Mouse (Mus musculus) CD8-positive naive resting alpha-beta T cell, adult 2 months (primary cell): ENCODE measurements around the gene Rgs16.

Experiments
- DNase-seq, 2 experiments: peaks; one replicate each; pipeline ENCODE4 v3.0.0; 2022; ENCODE audit warnings: low read depth in 2 of 2, low spot score in 2 of 2

Gene Rgs16

DNA sequence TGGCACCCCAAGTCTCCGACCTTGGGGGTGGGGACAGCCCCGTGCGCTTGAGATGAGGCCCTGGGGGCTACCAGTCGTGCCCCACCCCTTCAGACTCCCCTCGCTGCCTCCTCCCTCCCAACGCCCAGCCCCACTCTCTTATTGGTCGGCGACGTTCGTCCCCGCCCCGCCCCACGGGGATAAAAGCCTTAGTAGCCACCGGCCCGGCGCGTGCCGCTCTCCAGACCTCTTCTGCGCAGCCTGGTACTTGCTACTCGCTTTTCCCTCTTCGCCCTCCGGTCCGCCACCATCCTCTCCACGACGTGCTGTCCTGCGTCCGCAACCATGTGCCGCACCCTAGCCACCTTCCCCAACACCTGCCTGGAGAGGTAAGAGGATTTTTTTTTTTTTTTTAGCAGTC, at the start of gene Rgs16:
TSS of gene Rgs16 (plus strand) at position 205 of the 400 bp plus-strand sequence.
- DNase-seq, result no peak

GRCm38 (mm10) chr1:153692526-153692925, 47.6 kb upstream of the Rgs16 start:
- no peak for DNase-seq

DNA sequence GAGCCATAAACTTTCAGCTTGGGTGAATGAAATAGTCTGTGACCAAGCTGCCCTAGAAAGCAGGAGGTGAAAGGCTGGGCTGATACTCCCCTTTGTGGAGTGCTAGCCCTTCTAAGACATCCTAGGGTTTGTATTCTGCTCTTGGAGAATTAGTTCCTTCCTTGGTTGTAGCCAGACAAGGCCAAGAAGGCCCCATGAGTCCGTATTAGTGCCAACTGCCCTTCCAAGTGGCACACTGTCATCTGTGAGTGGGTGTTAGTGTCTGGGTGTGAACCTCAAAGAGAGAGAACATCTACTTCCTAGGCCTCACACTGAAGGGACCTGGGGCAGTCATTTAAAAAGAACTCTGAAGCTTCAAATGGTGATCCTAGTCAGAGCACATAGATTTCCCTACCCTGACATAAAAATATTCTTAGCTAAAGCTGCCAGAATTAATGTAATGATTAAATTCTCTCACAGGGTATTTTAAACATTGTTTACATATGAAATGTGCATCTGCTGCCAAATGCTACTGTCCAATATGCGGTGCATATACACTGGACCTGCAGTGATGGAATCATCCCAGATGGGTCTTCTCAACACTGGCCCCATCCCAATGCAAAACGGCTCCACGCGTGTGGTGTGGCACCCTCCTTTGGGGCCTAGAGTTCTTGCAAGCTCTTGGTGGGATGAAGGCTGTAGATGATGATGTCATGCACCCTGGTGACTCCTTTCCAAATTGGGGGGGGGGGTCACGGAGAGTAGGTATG, 45.6 kb upstream of the Rgs16 start:
- no peak for DNase-seq

GRCm38 (mm10) chr1:153695398-153695797, 44.8 kb upstream of the Rgs16 start:
- DNase-seq, result no peak

DNA sequence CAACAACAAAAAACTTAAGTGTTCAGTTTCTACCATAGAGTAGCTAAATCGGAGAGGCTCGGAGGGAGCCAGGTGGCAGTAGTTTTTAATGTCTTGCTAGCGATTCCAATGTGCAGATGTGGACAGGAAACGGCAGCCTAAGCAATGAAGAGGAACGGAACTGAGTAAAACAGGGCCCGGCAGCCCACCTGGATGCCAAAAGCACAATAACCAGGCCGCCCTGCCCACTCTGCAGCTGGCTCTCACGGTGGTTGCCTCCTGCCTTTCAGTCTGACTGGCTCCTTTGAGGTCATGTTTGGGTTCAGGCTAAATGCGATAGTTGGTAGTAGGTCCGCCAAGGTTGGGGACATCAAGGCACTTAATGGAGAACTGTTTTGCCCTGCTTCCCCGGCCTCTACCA, 44.1 kb upstream of the Rgs16 start:
- DNase-seq, result no peak

DNA sequence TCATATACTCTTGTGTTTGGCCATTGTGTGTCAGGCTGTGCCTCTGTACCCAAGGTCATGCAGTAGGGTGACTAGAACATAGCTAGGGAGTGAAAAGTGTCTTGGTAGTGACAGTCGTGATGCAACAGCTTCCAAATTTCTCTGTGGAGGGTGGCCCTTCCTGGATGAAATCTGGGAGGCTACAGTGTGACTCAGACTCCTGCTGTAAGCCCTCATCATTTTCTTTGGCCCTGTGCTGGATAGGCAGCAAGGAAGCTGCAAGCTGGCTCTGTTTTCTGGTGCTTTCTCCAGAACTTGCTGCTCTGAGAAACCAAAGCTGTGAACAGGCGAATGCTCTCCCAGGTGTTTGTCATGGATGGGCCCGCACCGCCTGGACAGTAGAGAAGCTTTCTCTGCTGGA, 43.6 kb upstream of the Rgs16 start:
- DNase-seq, result no peak

DNA sequence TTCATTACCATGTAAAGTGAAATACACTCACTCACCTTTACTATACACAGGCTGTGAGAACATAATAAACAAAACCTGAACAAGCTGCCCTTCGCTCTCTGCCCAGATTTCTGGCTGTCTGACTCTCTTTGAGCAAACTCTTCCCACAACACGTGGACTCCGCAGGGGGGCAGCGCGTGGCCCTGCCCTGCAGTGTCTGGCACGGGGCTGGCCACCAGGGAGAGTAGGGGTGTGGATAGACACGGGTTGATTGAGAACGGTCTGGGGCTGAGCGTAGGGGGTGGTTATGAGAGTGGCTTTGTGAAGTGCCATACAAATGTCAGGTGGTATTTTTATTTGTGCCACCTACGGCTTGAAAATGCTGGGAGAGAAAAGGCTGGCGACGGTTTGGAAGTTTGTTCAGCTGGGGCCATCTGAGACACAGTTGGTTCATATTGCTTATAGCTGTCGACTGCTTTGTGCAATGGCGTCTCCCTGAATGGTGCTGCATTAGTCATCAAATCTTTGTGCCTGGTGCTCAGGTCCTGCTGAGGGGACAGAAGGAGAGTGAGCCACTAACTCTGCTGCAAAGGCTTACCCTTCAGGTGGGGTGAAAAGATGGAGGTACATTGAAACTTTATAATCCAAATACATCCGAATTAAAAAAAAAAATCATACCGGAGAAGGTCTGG, 42.4 kb upstream of the Rgs16 start:
- no peak for DNase-seq

GRCm38 (mm10) chr1:153698311-153699084, 41.7 kb upstream of the Rgs16 start:
- no peak for DNase-seq

- no peak for DNase-seq
Measured at GRCm38 (mm10) chr1:153700448-153701063, 39.6 kb upstream of the Rgs16 start.

DNA sequence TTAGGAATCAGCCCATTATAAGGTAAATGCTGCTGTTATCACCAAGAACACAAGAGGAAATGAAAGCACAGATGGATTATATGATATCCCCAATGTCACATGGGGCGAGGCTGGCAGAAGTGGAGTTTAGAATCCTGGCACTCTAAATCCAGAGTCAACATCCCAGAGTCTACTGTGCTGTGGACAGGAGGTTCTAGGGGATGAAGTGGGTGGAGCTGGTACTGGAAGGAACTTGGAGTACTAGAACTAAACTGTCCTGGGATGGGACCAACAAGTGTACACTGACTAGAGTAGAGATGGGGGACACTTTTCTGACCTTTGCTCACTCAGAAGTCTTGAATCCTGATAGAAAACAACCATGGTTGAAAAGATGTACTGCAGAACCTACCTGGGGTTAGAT, 38.7 kb upstream of the Rgs16 start:
- DNase-seq, result no peak

DNA sequence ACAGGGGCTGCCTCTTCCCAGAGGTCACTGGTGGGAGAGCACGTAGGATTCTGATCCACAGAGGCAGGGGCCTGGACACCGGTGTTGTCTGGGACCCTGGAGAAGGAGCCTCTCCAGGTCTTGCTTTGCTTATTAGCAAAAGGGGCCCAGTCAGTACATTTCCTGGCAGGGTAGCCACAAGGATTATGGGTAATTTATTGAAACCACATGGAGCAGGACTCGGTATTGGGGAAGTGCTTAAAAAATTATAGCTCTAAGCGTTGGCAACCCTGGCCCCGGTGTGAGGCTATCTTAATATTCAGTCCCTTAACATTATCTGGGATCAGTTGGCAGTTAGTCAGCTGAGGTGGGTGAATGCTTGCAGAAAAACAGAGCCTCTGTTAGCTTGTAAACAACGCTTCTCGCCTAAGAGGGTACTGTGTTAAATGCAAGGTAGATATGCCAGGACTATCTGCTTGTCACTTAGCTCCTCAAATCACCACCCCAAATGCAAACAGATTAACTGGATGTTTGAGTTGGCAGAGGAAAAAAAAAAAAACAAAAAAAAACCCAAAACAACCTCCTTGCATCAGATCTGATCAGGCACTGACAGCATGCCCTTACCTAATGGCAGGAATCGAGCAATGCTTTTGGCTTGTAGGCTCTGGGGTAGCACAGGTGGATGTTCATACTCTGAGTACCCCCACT, 37.8 kb upstream of the Rgs16 start:
- DNase-seq, result no peak

DNA sequence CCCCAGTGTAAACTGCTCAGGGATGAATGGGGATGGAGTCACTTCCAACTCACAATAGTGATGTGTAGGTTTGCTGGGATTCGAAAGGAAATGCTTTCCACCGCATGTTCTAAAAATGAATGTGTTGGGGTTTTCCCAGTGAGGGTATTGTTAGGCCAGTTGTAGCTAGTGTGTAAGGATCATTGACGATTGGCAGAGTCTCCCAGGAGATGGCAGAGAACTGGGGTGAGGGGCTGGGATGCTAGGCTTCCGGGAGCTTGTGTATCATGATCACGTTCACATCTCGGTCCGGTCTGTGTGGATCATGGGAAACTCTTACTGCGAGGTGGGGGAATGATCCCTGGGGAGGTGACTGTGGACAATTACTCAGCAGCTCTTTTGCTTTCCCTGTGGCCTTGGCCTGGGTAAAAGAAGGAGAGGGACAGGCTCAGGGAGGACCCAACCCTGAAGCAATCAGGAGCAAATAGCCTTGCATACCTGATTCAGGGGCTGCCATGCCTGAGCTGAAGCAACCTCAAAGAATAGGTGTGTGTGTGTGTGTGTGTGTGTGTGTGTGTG, 37.2 kb upstream of the Rgs16 start:
- DNase-seq, result no peak

DNA sequence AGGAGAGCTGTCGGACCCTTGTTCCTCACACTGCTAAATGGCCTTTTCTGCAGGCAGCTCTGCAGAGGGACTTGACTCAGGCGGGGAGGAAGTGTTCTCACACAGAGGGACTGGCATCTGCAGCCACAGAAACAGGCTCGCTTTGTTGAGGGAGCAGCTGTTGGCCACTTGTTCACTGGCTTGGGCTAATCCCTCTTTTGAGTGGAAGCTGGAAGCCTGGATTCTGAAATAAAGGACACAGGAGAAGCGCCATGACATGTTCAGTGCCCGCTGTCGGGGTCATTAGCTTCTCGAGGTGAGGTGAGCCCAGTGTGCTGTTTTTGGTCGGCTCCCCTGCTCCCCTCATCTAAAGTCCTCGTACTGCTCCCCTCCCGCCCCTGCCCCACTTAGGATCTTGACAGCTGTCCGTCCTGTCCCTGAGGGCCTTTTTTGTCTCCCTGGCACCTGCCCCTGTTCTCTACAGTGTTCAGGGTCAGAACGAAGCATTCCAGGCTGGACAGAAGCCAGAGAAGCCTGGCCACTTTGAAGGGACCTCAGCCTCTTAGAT, 36.6 kb upstream of the Rgs16 start:
- DNase-seq, result no peak

GRCm38 (mm10) chr1:153704174-153704573, 36.0 kb upstream of the Rgs16 start:
- DNase-seq, result no peak

GRCm38 (mm10) chr1:153704996-153705395, 35.2 kb upstream of the Rgs16 start:
- DNase-seq, result no peak

- no peak for DNase-seq
Measured at GRCm38 (mm10) chr1:153708626-153709025, 31.5 kb upstream of the Rgs16 start.

DNA sequence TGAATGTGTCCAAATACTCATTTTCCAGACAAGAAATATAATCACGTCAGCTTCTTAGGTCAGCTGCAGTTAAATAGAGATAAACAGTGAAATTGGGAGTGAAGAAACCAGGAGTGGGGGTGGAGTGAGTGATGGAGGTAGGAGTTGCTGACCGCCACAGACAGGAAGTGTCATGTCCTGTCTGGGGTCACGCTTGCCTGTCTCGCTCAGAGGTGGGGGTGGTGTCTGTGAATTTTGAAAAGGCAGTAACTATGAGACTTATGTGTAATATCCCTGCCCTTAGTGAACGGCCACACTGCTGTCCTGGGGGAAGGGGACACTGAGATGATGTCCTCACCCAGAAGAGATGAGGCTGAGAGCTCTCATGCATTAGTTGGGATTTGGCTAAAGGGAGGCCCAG, 30.7 kb upstream of the Rgs16 start:
- DNase-seq, result no peak

GRCm38 (mm10) chr1:153711544-153712262, 28.4 kb upstream of the Rgs16 start:
- no peak for DNase-seq

GRCm38 (mm10) chr1:153712633-153713032, 27.5 kb upstream of the Rgs16 start:
- no peak for DNase-seq

GRCm38 (mm10) chr1:153717990-153718389, 22.2 kb upstream of the Rgs16 start:
- no peak for DNase-seq
